Mouse (Mus musculus): ENCODE measurements at regions not wholly inside any gene's neighbourhood (a gene's known extent, or its start where the extent isn't known, plus 50 kb on each side); places are given as distances from the start of the nearest gene placed in this dataset.

- WGBS = 93% methylated on average over 6 of the region's 6 CpGs
- H3K4me1 ChIP-seq (ENCODE audit: insufficient read depth) = no peaks in the 10 kb centered on the region
- DNase-seq (no peak), ATAC-seq (no peak)
- no peaks in the 10 kb centered on the region for H3K36me3 ChIP-seq (ENCODE audit: insufficient read depth)
- no peak overlapping the region for H3K9ac ChIP-seq
- TF ChIP-seq CTCF (IDR thresholded peaks at IDR 0.05; ENCODE audit: low read depth) = no peak
- H3K4me3 ChIP-seq (ENCODE audit: low read depth, low read length) = no peak overlapping the region
- H3K9me3 ChIP-seq (ENCODE audit: low read length) = no peaks in the 10 kb centered on the region
- no peaks in the 10 kb centered on the region for H3K27me3 ChIP-seq (ENCODE audit: insufficient read depth, low read length)
- no peak overlapping the region for H3K4me2 ChIP-seq (ENCODE audit: low read depth)
- no peak overlapping the region for H3K27ac ChIP-seq (ENCODE audit: low read depth, low read length)
Measured at GRCm38 (mm10) chr5:64534947-64535346, 268.2 kb upstream of the Klf3 start.

GRCm38 (mm10) chr5:64535546-64535945, 267.6 kb upstream of the Klf3 start:
- TF ChIP-seq CTCF (IDR thresholded peaks at IDR 0.05; ENCODE audit: low read depth) = no peak
- H3K27ac ChIP-seq (ENCODE audit: low read depth, low read length) = no peak overlapping the region
- no peaks in the 10 kb centered on the region for H3K27me3 ChIP-seq (ENCODE audit: insufficient read depth, low read length)
- DNase-seq (no peak), ATAC-seq (no peak)
- H3K9ac ChIP-seq = no peak overlapping the region
- H3K9me3 ChIP-seq (ENCODE audit: low read length) = no peaks in the 10 kb centered on the region
- WGBS = 97% methylated on average over 4 of the region's 4 CpGs
- H3K4me3 ChIP-seq (ENCODE audit: low read depth, low read length) = no peak overlapping the region
- H3K36me3 ChIP-seq (ENCODE audit: insufficient read depth) = no peaks in the 10 kb centered on the region
- H3K4me1 ChIP-seq (ENCODE audit: insufficient read depth) = no peaks in the 10 kb centered on the region
- no peak overlapping the region for H3K4me2 ChIP-seq (ENCODE audit: low read depth)

- no peaks in the 10 kb centered on the region for H3K4me1 ChIP-seq (ENCODE audit: insufficient read depth)
- H3K36me3 ChIP-seq (ENCODE audit: insufficient read depth) = no peaks in the 10 kb centered on the region
- TF ChIP-seq CTCF (IDR thresholded peaks at IDR 0.05; ENCODE audit: low read depth) = no peak
- H3K4me3 ChIP-seq (ENCODE audit: low read depth, low read length) = no peak overlapping the region
- DNase-seq (no peak), ATAC-seq (no peak)
- H3K4me2 ChIP-seq (ENCODE audit: low read depth) = no peak overlapping the region
- H3K9me3 ChIP-seq (ENCODE audit: low read length) = no peaks in the 10 kb centered on the region
- H3K27me3 ChIP-seq (ENCODE audit: insufficient read depth, low read length) = no peaks in the 10 kb centered on the region
- WGBS = 73% methylated on average over 20 of the region's 20 CpGs
- H3K9ac ChIP-seq = no peak overlapping the region
- H3K27ac ChIP-seq (ENCODE audit: low read depth, low read length) = no peak overlapping the region
Measured at GRCm38 (mm10) chr5:64536393-64537112, 266.6 kb upstream of the Klf3 start.

GRCm38 (mm10) chr5:64537113-64537780, 265.9 kb upstream of the Klf3 start:
- Histone ChIP-seq H3K27ac (ENCODE audit: low read depth, low read length) (no peak overlapping the region), H3K9ac (no peak overlapping the region), H3K36me3 (ENCODE audit: insufficient read depth) (no peaks in the 10 kb centered on the region), H3K9me3 (ENCODE audit: low read length) (no peaks in the 10 kb centered on the region), H3K4me3 (ENCODE audit: low read depth, low read length) (no peak overlapping the region), H3K27me3 (ENCODE audit: insufficient read depth, low read length) (no peaks in the 10 kb centered on the region), H3K4me2 (ENCODE audit: low read depth) (no peak overlapping the region), H3K4me1 (ENCODE audit: insufficient read depth) (no peaks in the 10 kb centered on the region)
- WGBS = 83% methylated on average over 10 of the region's 10 CpGs
- no peak for DNase-seq
- TF ChIP-seq CTCF (IDR thresholded peaks at IDR 0.05; ENCODE audit: low read depth) = no peak
- no peak for ATAC-seq

- DNase-seq (peak; percentile 19), ATAC-seq (peak; percentile 48; the same call in 1 of the 2 replicates)
- no peak for TF ChIP-seq CTCF (IDR thresholded peaks at IDR 0.05; ENCODE audit: low read depth)
- H3K4me1 ChIP-seq (ENCODE audit: insufficient read depth) = no peaks in the 10 kb centered on the region
- H3K27ac ChIP-seq (ENCODE audit: low read depth, low read length) = no peak overlapping the region
- no peak overlapping the region for H3K4me3 ChIP-seq (ENCODE audit: low read depth, low read length)
- H3K9ac ChIP-seq = no peak overlapping the region
- H3K36me3 ChIP-seq (ENCODE audit: insufficient read depth) = no peaks in the 10 kb centered on the region
- H3K4me2 ChIP-seq (ENCODE audit: low read depth) = no peak overlapping the region
- no peaks in the 10 kb centered on the region for H3K27me3 ChIP-seq (ENCODE audit: insufficient read depth, low read length)
- no peaks in the 10 kb centered on the region for H3K9me3 ChIP-seq (ENCODE audit: low read length)
Measured at GRCm38 (mm10) chr5:64541765-64542164, 261.4 kb upstream of the Klf3 start.

GRCm38 (mm10) chr5:64555931-64556330, 247.3 kb upstream of the Klf3 start:
- Histone ChIP-seq H3K9me3 (ENCODE audit: low read length) (no peaks in the 10 kb centered on the region), H3K4me2 (ENCODE audit: low read depth) (no peak overlapping the region)
- WGBS = 90% methylated on average over 7 of the region's 7 CpGs

More at GRCm38 (mm10) chr5:64555931-64556330, 247.3 kb upstream of the Klf3 start:
- Histone ChIP-seq H3K27me3 (ENCODE audit: insufficient read depth, low read length) (no peaks in the 10 kb centered on the region), H3K9ac (no peak overlapping the region), H3K27ac (ENCODE audit: low read depth, low read length) (no peak overlapping the region), H3K4me3 (ENCODE audit: low read depth, low read length) (no peak overlapping the region), H3K4me1 (ENCODE audit: insufficient read depth) (no peaks in the 10 kb centered on the region), H3K36me3 (ENCODE audit: insufficient read depth) (no peaks in the 10 kb centered on the region)
- ATAC-seq (no peak), DNase-seq (no peak)
- no peak for TF ChIP-seq CTCF (IDR thresholded peaks at IDR 0.05; ENCODE audit: low read depth)

Data from forebrain, postnatal 0 days (tissue).